Mouse (Mus musculus) B cell, adult (primary cell): Measurements from ENCODE around the gene Trim15. TPM values are rescaled to one million over a fixed set of nuclear protein-coding genes. Genes with fewer than 3 reads are reported as not detected.

Experiments used
- total RNA-seq: library from RNA; stranded (reverse); gene quantifications from 4 replicates; pipeline ENCODE4 v1.2.4, GENCODE M21; 2023; ENCODE audit not compliant: inconsistent age

Gene Trim15
- not detected in 4 replicates for total RNA-seq

DNA sequence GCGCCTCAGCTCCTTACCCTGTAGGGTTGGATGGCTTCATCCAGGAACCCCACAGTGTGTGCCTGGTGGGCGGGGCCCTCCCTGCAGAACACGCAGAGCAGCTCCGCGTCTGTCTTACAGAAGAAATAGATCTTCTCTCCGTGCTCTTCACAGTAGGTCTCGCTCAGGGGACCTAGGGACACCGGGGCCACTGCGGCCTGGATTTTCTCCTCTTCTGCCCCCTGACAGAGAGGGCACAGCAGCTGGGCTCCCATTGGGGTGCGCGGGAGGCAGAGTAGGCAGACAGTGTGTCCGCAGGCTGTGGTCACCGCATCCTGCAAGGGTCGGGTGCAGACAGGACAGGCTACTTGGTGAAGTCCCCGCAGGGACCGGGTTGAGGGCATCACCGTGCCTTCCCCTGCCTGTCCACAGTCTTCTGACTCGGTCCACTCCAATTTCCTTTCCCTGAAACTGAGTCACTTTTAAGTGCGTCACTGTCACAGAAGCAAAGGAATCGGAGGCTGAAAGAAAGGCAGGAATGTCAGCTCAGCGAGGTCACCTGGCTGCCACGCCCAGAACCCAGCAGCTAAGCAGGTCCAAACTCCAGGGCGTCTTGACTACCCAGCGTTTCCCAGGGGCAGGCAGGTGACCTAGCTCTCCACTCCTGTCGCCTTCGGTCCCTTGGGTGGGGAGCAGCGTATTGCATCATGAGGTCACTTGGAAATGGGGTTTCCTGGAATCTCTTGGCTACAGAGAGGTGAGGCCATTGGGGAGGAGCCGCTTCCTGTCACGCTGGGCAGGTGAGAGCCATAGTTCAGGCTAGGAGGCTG lies at the start of gene Trim15:
Gene Trim15 (minus strand): TSS at position 492 of the 809 bp plus-strand sequence.

DNA sequence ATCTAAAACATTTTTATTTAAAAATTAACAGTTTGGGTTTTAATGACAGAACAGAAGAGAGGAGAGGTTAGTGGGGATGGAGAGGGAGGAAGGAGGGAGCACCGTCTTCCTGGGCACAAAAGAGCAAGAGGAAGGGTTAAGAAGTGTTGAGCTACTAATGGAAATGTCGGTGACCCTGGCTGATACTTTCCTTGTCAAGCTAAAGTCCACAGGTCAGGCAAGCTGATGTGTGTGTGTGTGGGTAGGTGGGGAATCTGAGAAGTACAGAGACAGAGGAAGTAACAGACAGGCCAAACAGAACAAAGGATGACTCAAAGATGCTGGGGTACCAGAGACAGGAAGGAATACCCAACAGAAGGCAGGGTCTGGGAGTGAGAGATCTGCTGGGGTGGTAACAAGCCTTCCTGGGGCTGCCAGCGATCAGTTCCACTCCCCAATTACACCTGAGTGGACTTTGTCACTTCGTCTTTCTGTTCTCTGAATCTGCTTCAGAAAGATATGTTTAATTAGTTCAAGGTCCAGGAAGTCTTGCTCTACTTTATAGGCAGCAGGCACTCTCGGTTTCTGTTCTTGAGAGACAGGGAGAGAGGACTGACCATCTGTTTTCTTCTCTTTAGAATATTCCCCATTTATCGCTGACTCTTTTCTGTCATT lies 30.7 kb upstream of the Trim15 start, which contains the start of gene Trim31:
Gene Trim31 (plus strand): TSS at position 567 of the 654 bp plus-strand sequence.

DNA sequence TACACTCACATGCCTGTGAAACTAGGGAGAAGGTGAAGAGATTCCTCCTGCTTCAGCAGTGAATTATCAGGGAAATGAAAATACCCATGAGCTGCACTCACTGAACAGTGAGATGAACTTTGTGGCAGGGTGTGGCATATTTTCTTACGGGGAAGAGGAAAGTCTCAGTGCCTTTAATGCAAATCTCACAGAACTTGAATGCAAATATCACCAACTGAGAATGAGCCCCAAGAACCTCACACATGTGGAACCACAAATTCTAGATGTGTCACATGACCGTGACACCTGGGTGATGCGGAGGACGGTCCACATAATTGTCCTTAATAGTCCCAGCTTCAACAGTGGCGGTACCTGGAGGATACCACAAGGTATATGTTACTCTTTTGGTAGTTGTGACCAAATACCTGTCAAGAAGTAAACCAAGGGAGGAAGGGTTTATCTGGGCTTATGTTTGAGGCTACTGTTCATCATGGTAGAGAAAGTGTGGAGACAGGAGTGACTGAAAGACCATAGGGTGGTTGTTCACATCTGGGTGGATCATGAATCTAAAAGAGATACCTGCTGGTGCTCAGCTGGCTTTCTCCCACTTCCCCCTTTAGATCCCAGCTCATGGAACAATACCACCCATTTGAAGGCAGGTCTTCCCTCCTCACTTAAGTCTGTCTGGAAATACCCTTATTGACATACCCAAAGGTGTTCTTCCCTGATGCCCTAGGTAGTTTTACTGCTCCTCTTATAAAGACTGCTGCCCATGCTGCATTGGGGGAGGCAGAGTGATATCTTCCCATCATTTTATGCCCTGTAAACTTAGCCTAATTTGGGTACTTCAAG lies 23.3 kb upstream of the Trim15 start, which contains the start of gene Trim40:
Gene Trim40 (minus strand): TSS at position 51 of the 831 bp plus-strand sequence.

GRCm38 (mm10) chr17:36869284-36869954 lies 2.4 kb upstream of the Trim15 start, which contains the start of gene Trim10:
Gene Trim10 (plus strand): TSS chr17:36869574.

DNA sequence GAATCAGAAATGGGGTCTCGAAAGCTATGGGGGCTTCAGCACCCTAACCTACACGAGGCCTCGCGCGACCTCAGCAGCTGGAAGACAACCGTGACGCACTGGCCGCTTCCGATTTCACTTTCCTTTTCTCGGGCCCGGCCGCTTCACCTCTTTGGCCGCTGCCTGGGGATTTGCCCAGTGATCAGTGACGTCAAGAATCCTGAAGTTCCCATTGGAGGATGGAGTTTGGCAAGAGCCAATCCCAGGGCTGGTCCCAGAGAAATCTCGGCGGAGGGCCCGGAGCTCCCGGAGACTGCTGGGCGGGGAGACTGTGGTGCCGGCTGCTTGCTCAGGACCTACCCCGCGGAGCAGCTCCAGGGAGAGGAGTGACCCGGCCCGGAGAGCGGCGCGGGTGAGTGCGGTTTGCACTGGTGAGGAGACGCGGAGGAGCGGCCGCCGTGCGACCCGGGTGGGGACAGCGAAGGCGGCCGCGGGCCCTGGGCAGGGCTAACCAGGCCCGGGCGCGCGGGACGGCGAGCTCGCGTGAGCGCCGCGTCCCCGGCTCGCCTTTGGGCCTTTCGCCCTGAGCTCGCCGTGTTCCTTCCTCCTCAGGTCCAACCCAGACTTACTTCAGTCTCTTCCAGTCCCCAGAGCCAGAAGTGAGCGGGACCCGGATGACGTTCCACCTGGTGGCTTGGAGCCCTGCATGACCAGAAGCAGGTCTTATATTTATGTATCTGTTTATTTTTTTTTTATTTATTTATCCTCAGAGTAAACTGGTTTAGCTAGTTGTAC lies 29.9 kb downstream of the Trim15 start, which contains the start of gene Trim26:
Gene Trim26 (plus strand): TSS at position 261 of the 774 bp plus-strand sequence.

DNA sequence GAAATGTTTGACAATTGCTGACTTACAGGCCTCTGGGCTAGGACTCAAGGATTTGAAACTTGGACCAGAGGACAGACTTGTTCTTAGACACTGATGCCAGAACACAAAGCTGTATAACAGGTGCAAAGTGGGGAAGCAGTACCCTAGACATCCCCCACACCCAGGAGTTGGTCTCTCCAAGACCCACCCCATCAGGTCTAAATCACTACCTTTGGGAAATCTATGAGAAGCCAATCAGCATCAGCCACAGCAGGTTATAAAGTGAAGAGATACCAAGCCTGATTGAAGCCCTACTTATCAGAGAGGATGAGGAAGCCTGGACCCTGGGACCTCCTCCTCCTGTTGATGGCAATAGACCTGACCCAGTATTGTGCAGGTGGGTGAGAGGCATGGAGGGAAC lies 55.1 kb downstream of the Trim15 start, which contains the start of gene H2-M10.6:
Gene H2-M10.6 (plus strand): TSS at position 301 of the 400 bp plus-strand sequence.

Other genes starting within 250 kb of the Trim15 start
- not detected in 4 replicates for gene H2-M9, start 224.5 kb downstream of the Trim15 start, total RNA-seq
- not detected in 4 replicates for gene H2-M1, start 195.0 kb downstream of the Trim15 start, total RNA-seq
- gene H2-M10.5, start 94.3 kb downstream of the Trim15 start, total RNA-seq: not detected in 4 replicates
- not detected in 4 replicates for gene H2-M10.6, start 55.0 kb downstream of the Trim15 start, total RNA-seq
- gene Trim26, start 30.1 kb downstream of the Trim15 start, total RNA-seq: 191 to 213 TPM (median 199 TPM) in 4 replicates
- gene Trim10, start 2.4 kb upstream of the Trim15 start, total RNA-seq: 0.21 TPM in 1 of 4 replicates, not detected in the others
- 0.24 to 0.93 TPM in 2 of 4 replicates, not detected in the others for gene Trim40, start 22.9 kb upstream of the Trim15 start, total RNA-seq
- gene Trim31, start 30.9 kb upstream of the Trim15 start, total RNA-seq: not detected in 4 replicates
- 0.58 TPM in 1 of 4 replicates, not detected in the others for gene Rnf39, start 75.7 kb upstream of the Trim15 start, total RNA-seq
- gene Ppp1r11, start 84.5 kb upstream of the Trim15 start, total RNA-seq: 90.0 to 119 TPM (median 113 TPM) in 4 replicates
- gene Znrd1, start 91.3 kb upstream of the Trim15 start, total RNA-seq: 79.5 to 91.0 TPM (median 81.3 TPM) in 4 replicates
- 1.6 to 2.7 TPM (median 2.1 TPM) in 4 replicates for gene Znrd1as, start 91.4 kb upstream of the Trim15 start, total RNA-seq
- gene 2410137M14Rik, start 114.0 kb upstream of the Trim15 start, total RNA-seq: not detected in 4 replicates
- gene H2-M5, start 122.3 kb upstream of the Trim15 start, total RNA-seq: not detected in 4 replicates
- gene Zfp57, start 134.0 kb upstream of the Trim15 start, total RNA-seq: not detected in 4 replicates
- not detected in 4 replicates for gene Mog, start 156.2 kb upstream of the Trim15 start, total RNA-seq
- 55.3 to 68.7 TPM (median 59.7 TPM) in 4 replicates for gene Gabbr1, start 178.8 kb upstream of the Trim15 start, total RNA-seq
- gene Olfr90, start 221.3 kb upstream of the Trim15 start, total RNA-seq: 0.19 to 0.24 TPM in 2 of 4 replicates, not detected in the others
- not detected in 4 replicates for gene Olfr91, start 231.1 kb upstream of the Trim15 start, total RNA-seq